Comparison of ENCODE assay signal across 8 mouse cellular contexts in genomic region chrX:107402915-107403912, GRCm38 (mm10). TPM values are rescaled to one million over a fixed set of nuclear protein-coding genes. Genes with fewer than 3 reads are reported as not detected.
DNase-seq lines count a peak whose midpoint lies in the region; ATAC-seq lines count a peak whose summit lies in the region.

Itm2a (minus strand) TSS chrX:107403376.

- peak within 1 kb of the TSS; percentile 50 for H3K9ac ChIP-seq in forebrain, embryonic 14.5 days (ENCODE audit: low read length)

- intact Hi-C loops in heart, postnatal 10 days (cut with DNase I): no loop called here

- no peaks in the 10 kb centered on the region for H3K27me3 ChIP-seq in forebrain, embryonic 14.5 days (replicated peaks; ENCODE audit: control insufficient read depth, insufficient read depth, low read length)

- no peak within 1 kb of the TSS for H3K27ac ChIP-seq in forebrain, embryonic 14.5 days (ENCODE audit: low read depth, low read length)

- peak; percentile 65 for DNase-seq in ES-CJ7 (ENCODE audit: low read depth, low spot score)
- DNase-seq in adrenal gland, adult 18-20 months (ENCODE audit: low spot score in 2 of 2): peak; percentile 2 to 18
- DNase-seq in forebrain, embryonic 14.5 days (ENCODE audit: low spot score): peak; percentile 66
- peak; percentile 21 to 29 for DNase-seq in heart, postnatal 10 days
- DNase-seq in layer of hippocampus, postnatal 14 days (ENCODE audit: low spot score in 2 of 2): no peak
- DNase-seq in lung, postnatal 10 days: peak; percentile 2
- peak; percentile 4 for DNase-seq in ovary, postnatal 14 days (ENCODE audit: low spot score)
- DNase-seq in urinary bladder, postnatal 36 days (ENCODE audit: low spot score in 2 of 2): peak; percentile 0 to 5

- no peaks in the 10 kb centered on the region for H3K9me3 ChIP-seq in forebrain, embryonic 14.5 days (replicated peaks; ENCODE audit: control insufficient read depth, low read length)

- H3K4me1 ChIP-seq in forebrain, embryonic 14.5 days (ENCODE audit: control insufficient read depth, insufficient read depth, low read length): no peaks in the 10 kb centered on the region; the same call in 1 of the 2 replicates

- no peaks in the 10 kb centered on the region for H3K36me3 ChIP-seq in forebrain, embryonic 14.5 days (ENCODE audit: control insufficient read depth, insufficient read depth, low read length)

- WGBS in forebrain, embryonic 14.5 days: 34% methylated on average over 30 of the region's 30 CpGs

- ATAC-seq in forebrain, embryonic 14.5 days: peak; percentile 97

- peak within 1 kb of the TSS; percentile 59 for H3K4me2 ChIP-seq in forebrain, embryonic 14.5 days (ENCODE audit: low read length)

- H3K4me3 ChIP-seq in forebrain, embryonic 14.5 days (ENCODE audit: low read depth, low read length): peak within 1 kb of the TSS; percentile 36

RNA-seq across cellular contexts. Expression of gene Itm2a, which starts in this region (rescaled TPM):
- total RNA-seq in adrenal gland, adult 18-20 months (2021): 1 to 10 TPM; 2.6 to 3.5 TPM
- polyA plus RNA-seq in forebrain, embryonic 14.5 days (2014; fragmentation: Nextera tagmentation; extraction: Ambion mirVana): 148 and 186 TPM in 2 replicates
- 10 to 100 TPM; 81.5 to 81.8 TPM for total RNA-seq in heart, postnatal 10 days (2021)
- total RNA-seq in layer of hippocampus, postnatal 14 days (2021): 10 to 100 TPM; 51.5 to 60.8 TPM

Comparison
In these comparisons a context has a peak if more than half of its experiments do, and no peak if none do; other contexts are left out.
1. RNA of gene Itm2a (total RNA-seq): 81.5 to 81.8 TPM in heart, postnatal 10 days and 51.5 to 60.8 TPM in layer of hippocampus, postnatal 14 days; 2.6 to 3.5 TPM in adrenal gland, adult 18-20 months; every median in the first group is over 10 times any median in the second.
2. DNase-seq: peak in ES-CJ7 (single experiment), adrenal gland, adult 18-20 months (2 of 2), forebrain, embryonic 14.5 days (single experiment), heart, postnatal 10 days (2 of 2), lung, postnatal 10 days (single experiment), ovary, postnatal 14 days (single experiment) and urinary bladder, postnatal 36 days (2 of 2); none in layer of hippocampus, postnatal 14 days (0 of 2).